Mouse (Mus musculus) lung, adult 2 months (tissue): Measurements from ENCODE around the gene Tfap2c.

ENCODE experiments used
- CTCF ChIP-seq: fragments of 200-500 bp; IDR thresholded peaks from 2 replicates; pipeline ENCODE4 v1.5.1; 2011; ENCODE audit warnings: mild to moderate bottlenecking, low read length, control low read depth; ENCODE audit not compliant: insufficient read depth
- POLR2A ChIP-seq: fragments of 200-500 bp; IDR thresholded peaks from 2 replicates; pipeline ENCODE4 v1.6.1; 2011; ENCODE audit warnings: low read depth, mild to moderate bottlenecking, control low read depth, low read length, borderline replicate concordance; ENCODE audit errors: extremely low read depth

- TF ChIP-seq CTCF (no peak), POLR2A (no peak)
Observed at GRCm38 (mm10) chr2:172589048-172589447, 39.7 kb downstream of the Tfap2c start.
